Mouse (Mus musculus) spleen, adult 2 months (tissue): ENCODE measurements around the gene Nalcn. TPM values are rescaled to one million over a fixed set of nuclear protein-coding genes. Genes with fewer than 3 reads are reported as not detected.

ENCODE experiments used
- DNase-seq, 2 experiments: peaks; one replicate each; pipeline versions ENCODE4 v3.0.0 to v3.0.0-alpha.2; 2012 to 2021; ENCODE audit warnings: low spot score in 2 of 2, low read depth in 1 of 2
- H3K27ac ChIP-seq: fragments of 200-500 bp; 2 replicates; pipeline ENCODE4 v1.5.1; 2012; ENCODE audit warnings: low read length, inconsistent platforms; ENCODE audit not compliant: insufficient read depth
- H3K27me3 ChIP-seq: fragments of 200-500 bp; 2 replicates; pipeline ENCODE4 v1.6.1; 2012; ENCODE audit warnings: mild to moderate bottlenecking, moderate library complexity, low read length, inconsistent platforms; ENCODE audit not compliant: control insufficient read depth, insufficient read depth
- H3K36me3 ChIP-seq: fragments of 200-500 bp; 2 replicates; pipeline ENCODE4 v1.6.1; 2012; ENCODE audit warnings: mild to moderate bottlenecking, low read length, inconsistent platforms; ENCODE audit not compliant: control insufficient read depth, insufficient read depth
- H3K4me1 ChIP-seq: fragments of 200-500 bp; 2 replicates; pipeline ENCODE4 v1.6.1; 2011; ENCODE audit warnings: inconsistent platforms; ENCODE audit not compliant: control insufficient read depth, insufficient read depth, insufficient read length
- H3K4me3 ChIP-seq: fragments of 200-500 bp; 2 replicates; pipeline ENCODE4 v1.5.1; 2011; ENCODE audit warnings: mild to moderate bottlenecking, inconsistent platforms; ENCODE audit not compliant: insufficient read depth, insufficient read length; ENCODE audit errors: extremely low read depth
- CTCF ChIP-seq: fragments of 200-500 bp; IDR thresholded peaks from 2 replicates; pipeline ENCODE4 v1.5.1; 2011; ENCODE audit warnings: mild to moderate bottlenecking, inconsistent platforms; ENCODE audit not compliant: insufficient read depth, insufficient read length, insufficient replicate concordance; ENCODE audit errors: extremely low read depth
- POLR2A ChIP-seq: fragments of 200-500 bp; IDR thresholded peaks from 2 replicates; pipeline ENCODE4 v1.6.1; 2011; ENCODE audit warnings: low read depth, low read length, inconsistent platforms
- WGBS: fragments of 180-500 bp; shearing (Covaris S2); methylation state at CpG from one replicate; pipeline ENCODE4 v1.1.7; 2018; 5-methylcytosine and 5-hydroxymethylcytosine counted together
- polyA plus RNA-seq: library from polyadenylated mRNA; depleted of rRNA; stranded (reverse); fragments of >200 nt; gene quantifications from 2 replicates; pipeline ENCODE4 v1.2.3, GENCODE M21; 2012

Gene Nalcn
- polyA plus RNA-seq, 1 experiment: 0.02 TPM

DNA sequence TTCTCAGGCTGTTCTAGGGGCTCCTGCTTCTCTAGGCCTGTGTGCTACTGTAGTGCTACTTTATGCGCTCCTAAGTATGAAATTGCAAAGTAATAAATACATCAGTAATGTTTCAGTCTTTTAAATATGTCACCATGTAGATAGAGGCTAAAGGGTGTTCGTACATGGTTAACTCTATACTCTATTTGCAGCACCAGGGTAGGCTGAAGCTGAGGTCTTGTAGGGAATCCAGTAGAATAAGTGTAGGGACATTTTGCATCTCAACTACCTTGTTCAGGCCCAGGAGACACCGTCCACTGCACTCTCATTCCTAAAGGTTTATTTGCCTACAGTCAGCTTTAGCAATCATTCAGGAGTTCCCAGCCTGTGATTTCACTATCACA is 227 bp upstream of the Nalcn start:
- no peak overlapping the region for H3K27ac ChIP-seq
- no peak for DNase-seq
- H3K4me1 ChIP-seq: no peaks in the 10 kb centered on the region
- WGBS: 66% methylated on average over 3 of the region's 3 CpGs
- no peak for TF ChIP-seq CTCF
- TF ChIP-seq POLR2A: no peak
- H3K4me3 ChIP-seq: no peak overlapping the region
- no peaks in the 10 kb centered on the region for H3K27me3 ChIP-seq
- no peaks in the 10 kb centered on the region for H3K36me3 ChIP-seq

DNA sequence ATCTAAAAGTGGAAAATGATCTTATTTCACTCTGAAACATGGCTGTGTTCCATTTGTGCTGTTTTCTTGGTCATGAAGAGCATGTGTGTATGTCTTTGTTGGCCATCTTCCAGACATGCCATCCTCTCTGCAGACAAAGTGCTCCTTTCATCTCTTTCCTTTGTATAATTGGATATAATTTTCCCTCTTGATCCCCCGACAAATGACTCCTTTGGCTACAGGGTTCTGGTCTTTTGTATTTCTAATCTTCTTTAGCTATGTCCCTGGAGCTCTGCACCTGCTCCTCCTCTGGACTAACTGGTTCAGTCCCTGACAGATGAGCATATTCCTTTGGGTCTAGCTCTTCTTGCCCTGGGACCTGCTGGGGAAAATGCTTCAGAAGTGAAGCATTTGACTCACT is 4.0 kb downstream of the Nalcn start:
- Histone ChIP-seq H3K27ac (no peak overlapping the region), H3K4me1 (no peaks in the 10 kb centered on the region), H3K36me3 (no peaks in the 10 kb centered on the region), H3K27me3 (no peaks in the 10 kb centered on the region), H3K4me3 (no peak overlapping the region)
- TF ChIP-seq CTCF (no peak), POLR2A (no peak)
- DNase-seq: no peak
- WGBS: 77% methylated on average over 1 of the region's 1 CpGs

DNA sequence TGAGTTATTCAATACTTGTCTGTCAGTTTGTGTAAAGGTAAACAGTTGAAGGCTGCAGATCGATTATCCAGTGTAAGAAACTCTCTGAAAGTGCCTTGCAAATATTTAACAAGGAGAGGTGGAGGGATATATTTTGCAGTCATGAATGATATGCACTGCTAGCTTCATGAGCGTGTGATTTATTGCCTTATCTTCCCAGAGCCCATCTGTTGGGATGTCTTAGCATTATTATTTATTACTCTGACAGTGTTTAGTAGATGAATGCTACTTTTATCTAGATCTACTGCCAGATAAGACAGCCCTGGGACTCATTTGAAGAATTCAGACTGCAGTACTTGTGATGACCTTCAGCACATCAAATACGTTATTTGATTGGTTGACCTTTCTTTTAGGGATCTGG is 31.7 kb downstream of the Nalcn start:
- no peaks in the 10 kb centered on the region for H3K27me3 ChIP-seq
- no peak for DNase-seq
- no peaks in the 10 kb centered on the region for H3K4me1 ChIP-seq
- H3K36me3 ChIP-seq: no peaks in the 10 kb centered on the region
- H3K4me3 ChIP-seq: no peak overlapping the region
- TF ChIP-seq POLR2A: no peak
- TF ChIP-seq CTCF: no peak
- H3K27ac ChIP-seq: no peak overlapping the region
- WGBS: 71% methylated on average over 3 of the region's 3 CpGs

DNA sequence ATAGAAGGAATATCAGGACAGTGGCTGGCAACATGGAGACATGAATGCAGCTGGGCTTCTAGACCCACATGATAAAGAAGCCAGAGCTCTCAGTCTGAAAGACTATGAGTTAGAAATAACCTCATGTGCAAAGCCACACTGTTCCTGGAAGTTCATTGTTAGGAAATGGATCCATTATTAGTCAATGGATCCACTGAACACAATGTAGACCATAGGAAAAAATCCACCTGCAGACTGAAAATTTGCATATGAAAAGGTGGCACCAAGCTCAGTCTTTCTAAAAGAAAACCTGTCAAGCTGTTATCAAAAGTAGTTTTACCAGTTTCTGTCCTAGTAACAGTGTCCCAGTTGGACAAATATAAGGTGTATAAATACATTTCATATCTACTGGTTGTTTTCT is 39.5 kb downstream of the Nalcn start:
- Histone ChIP-seq H3K36me3 (no peaks in the 10 kb centered on the region), H3K4me3 (no peak overlapping the region), H3K27ac (no peak overlapping the region), H3K4me1 (no peaks in the 10 kb centered on the region), H3K27me3 (no peaks in the 10 kb centered on the region)
- no peak for TF ChIP-seq CTCF
- no peak for TF ChIP-seq POLR2A
- no peak for DNase-seq

DNA sequence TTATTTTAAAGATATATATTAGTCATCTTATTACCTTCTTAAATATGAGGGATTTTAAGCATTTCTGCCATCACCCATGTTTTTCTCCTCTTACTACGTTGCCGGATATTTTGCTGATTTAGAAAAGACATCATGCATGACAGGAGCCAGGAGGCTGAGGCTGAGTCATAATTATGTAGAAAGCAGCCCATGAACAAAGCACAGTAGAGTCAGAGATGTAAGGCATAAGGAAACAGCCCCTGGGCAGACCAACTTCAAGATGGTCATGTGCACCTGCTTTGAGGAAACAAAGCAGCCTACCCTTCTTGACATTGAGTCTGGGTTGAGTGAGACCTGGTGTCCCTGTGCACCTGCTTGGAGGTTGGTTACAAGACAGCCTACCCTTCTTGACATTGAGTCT is 44.5 kb downstream of the Nalcn start:
- Histone ChIP-seq H3K27me3 (no peaks in the 10 kb centered on the region), H3K4me3 (no peak overlapping the region), H3K27ac (no peak overlapping the region), H3K36me3 (no peaks in the 10 kb centered on the region), H3K4me1 (no peaks in the 10 kb centered on the region)
- DNase-seq: no peak
- WGBS: 87% methylated on average over 2 of the region's 2 CpGs
- TF ChIP-seq POLR2A (no peak), CTCF (no peak)

DNA sequence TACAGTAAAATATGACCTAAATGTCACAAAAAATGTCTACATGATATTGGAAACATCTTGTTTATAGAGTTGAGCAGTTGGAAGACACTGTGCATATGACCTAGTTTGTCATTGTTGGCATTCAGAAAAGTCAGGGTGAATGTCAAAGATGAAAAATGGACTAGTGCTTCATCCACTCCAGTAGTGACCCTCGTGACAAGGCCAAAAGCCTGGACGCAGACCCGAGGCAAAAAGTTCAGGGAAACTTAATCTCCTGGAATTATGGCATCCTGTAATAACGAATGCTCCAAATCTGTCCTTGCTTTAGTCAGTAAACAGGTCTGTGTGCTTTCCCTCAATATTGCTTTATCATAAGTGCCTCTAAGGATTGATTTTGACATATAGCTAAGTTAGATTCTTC is 51.6 kb downstream of the Nalcn start:
- WGBS: 77% methylated on average over 4 of the region's 4 CpGs
- TF ChIP-seq CTCF: no peak

GRCm38 (mm10) chr14:123574936-123575335 is 52.0 kb downstream of the Nalcn start:
- H3K4me1 ChIP-seq: no peaks in the 10 kb centered on the region
- no peak overlapping the region for H3K4me3 ChIP-seq
- H3K27ac ChIP-seq: no peak overlapping the region
- H3K36me3 ChIP-seq: no peaks in the 10 kb centered on the region
- H3K27me3 ChIP-seq: no peaks in the 10 kb centered on the region
- no peak for DNase-seq
- no peak for TF ChIP-seq POLR2A
- TF ChIP-seq CTCF: no peak

More for the DNA sequence above, 51.6 kb downstream of the Nalcn start:
- DNase-seq: no peak
- no peaks in the 10 kb centered on the region for H3K27me3 ChIP-seq
- no peaks in the 10 kb centered on the region for H3K4me1 ChIP-seq
- H3K27ac ChIP-seq: no peak overlapping the region
- no peak overlapping the region for H3K4me3 ChIP-seq
- H3K36me3 ChIP-seq: no peaks in the 10 kb centered on the region
